Mouse (Mus musculus) gonadal fat pad, adult 2 months (tissue): Measurements from ENCODE around the gene Gm20695. TPM values are rescaled to one million over a fixed set of nuclear protein-coding genes. Genes with fewer than 3 reads are reported as not detected.
"Not testable (repeated sequence)": the region's sequence is repeated elsewhere in the genome, so short reads cannot be mapped to it uniquely, and the experiment has no call there.

ENCODE experiments used
- DNase-seq: peaks from one replicate; pipeline ENCODE4 v3.0.0-alpha.2; 2012; ENCODE audit warnings: low read depth
- polyA plus RNA-seq: library from polyadenylated mRNA; depleted of rRNA; stranded (reverse); fragments of >200 nt; gene quantifications from 2 replicates; pipeline ENCODE4 v1.2.3, GENCODE M21; 2012; rRNA removed

Gene Gm20695
- 0.16 and 0.25 TPM in 2 replicates for polyA plus RNA-seq

GRCm38 (mm10) chr16:3884201-3885064 lies at the start of gene Gm20695, which contains the start of gene Zfp597:
Gene Gm20695 (plus strand): TSS chr16:3884648.
Gene Zfp597 (minus strand): TSS chr16:3884561.
- no peak for DNase-seq

- no peak for DNase-seq
These were observed 49.0 kb upstream of the Gm20695 start for GRCm38 (mm10) chr16:3835461-3835860.

- DNase-seq = no peak
These were observed 45.1 kb upstream of the Gm20695 start for GRCm38 (mm10) chr16:3839157-3839885.

- no peak for DNase-seq
These were observed 41.5 kb upstream of the Gm20695 start for GRCm38 (mm10) chr16:3842989-3843388.

- DNase-seq = no peak
These were observed 40.7 kb upstream of the Gm20695 start for GRCm38 (mm10) chr16:3843796-3844195.

GRCm38 (mm10) chr16:3846711-3847518 lies 37.5 kb upstream of the Gm20695 start, which contains the start of gene Zfp174:
Gene Zfp174 (plus strand): TSS chr16:3847268.
- DNase-seq = peak; percentile 77

- DNase-seq = no peak
These were observed 36.6 kb upstream of the Gm20695 start for GRCm38 (mm10) chr16:3847871-3848270.

- DNase-seq = no peak
These were observed 36.0 kb upstream of the Gm20695 start for GRCm38 (mm10) chr16:3848416-3848815.

GRCm38 (mm10) chr16:3851301-3851700 lies 33.1 kb upstream of the Gm20695 start:
- DNase-seq = not testable (repeated sequence)

- no peak for DNase-seq
These were observed 31.9 kb upstream of the Gm20695 start for GRCm38 (mm10) chr16:3852586-3852985.

- no peak for DNase-seq
These were observed 29.8 kb upstream of the Gm20695 start for GRCm38 (mm10) chr16:3854437-3855182.

- DNase-seq = no peak
These were observed 28.7 kb upstream of the Gm20695 start for GRCm38 (mm10) chr16:3855776-3856175.

GRCm38 (mm10) chr16:3859254-3859653 lies 25.2 kb upstream of the Gm20695 start:
- no peak for DNase-seq

GRCm38 (mm10) chr16:3871815-3872214 lies 12.6 kb upstream of the Gm20695 start:
- no peak for DNase-seq

GRCm38 (mm10) chr16:3872216-3873047 lies 12.0 kb upstream of the Gm20695 start, which contains the start of gene Naa60:
Gene Naa60 (plus strand): TSS chr16:3872375.
- no peak for DNase-seq

GRCm38 (mm10) chr16:3876346-3876745 lies 8.1 kb upstream of the Gm20695 start:
- no peak for DNase-seq

GRCm38 (mm10) chr16:3885065-3885670 lies 720 bp downstream of the Gm20695 start:
- DNase-seq = no peak

- DNase-seq = no peak
These were observed 7.3 kb downstream of the Gm20695 start for GRCm38 (mm10) chr16:3891621-3892295.

- no peak for DNase-seq
These were observed 9.3 kb downstream of the Gm20695 start for GRCm38 (mm10) chr16:3893739-3894138.
